ENCODE assay signal across 14 mouse cellular contexts in genomic region chr16:79176832-79177243, GRCm38 (mm10).
DNase-seq lines count a peak whose midpoint lies in the region; ATAC-seq and TF ChIP-seq lines count a peak whose summit lies in the region.
"Had no signal": no experiment of that assay in that cellular context is flagged by ENCODE, and none has a peak within 500 bp of the region (broad histone marks: within the 10 kb centered on the region; RNA-seq: fewer than 3 reads in every experiment).

No protein-coding gene starts in this region.

- H3K4me1 ChIP-seq in embryonic facial prominence, embryonic 14.5 days (ENCODE audit: control insufficient read depth, insufficient read depth, low read length) = 0 out of 2 replicates have a peak, but pooled peaks cover 5% of the 10 kb centered on the region
- H3K4me1 ChIP-seq in hindbrain, embryonic 10.5 days (replicated peaks) = peaks cover 11% of the 10 kb centered on the region
- H3K4me1 ChIP-seq in limb, embryonic 14.5 days (ENCODE audit: control insufficient read depth, insufficient read depth, low read length) = peaks cover 4% of the 10 kb centered on the region; the same call in 1 of the 2 replicates
- H3K4me1 ChIP-seq in neural tube, embryonic 14.5 days (ENCODE audit: control insufficient read depth, insufficient read depth, low read length) = 0 out of 2 replicates have a peak, but pooled peaks cover 4% of the 10 kb centered on the region
- no peaks in the 10 kb centered on the region for H3K4me1 ChIP-seq in heart, adult 2 months (ENCODE audit: control insufficient read depth, insufficient read depth, low read length)
- H3K4me1 ChIP-seq: megakaryocyte, embryonic 14.5 days had no signal

- intact Hi-C loops in heart, adult 2 months (cut with DNase I) = no loop called here
- intact Hi-C loops in left cerebral cortex, postnatal 14 days (cut with DNase I) = loop anchor here (5.0 kb wide), 1 partner anchor 1990 kb away; no protein-coding TSS in a partner anchor

- no peak overlapping the region for H3K9ac ChIP-seq in embryonic facial prominence, embryonic 14.5 days (ENCODE audit: low read depth, low read length)
- H3K9ac ChIP-seq in limb, embryonic 14.5 days (ENCODE audit: low read depth, low read length, severe bottlenecking) = no peak overlapping the region
- no peak overlapping the region for H3K9ac ChIP-seq in neural tube, embryonic 14.5 days (replicated peaks; ENCODE audit: low read depth, low read length)
- no peak overlapping the region for H3K9ac ChIP-seq in heart, adult 2 months (ENCODE audit: low read depth, low read length)

- peak overlapping the region; percentile 41 for H3K4me2 ChIP-seq in embryonic facial prominence, embryonic 14.5 days (ENCODE audit: low read depth, low read length)
- 0 out of 2 replicates have a peak overlapping the region, but pooled peaks have one; percentile 24 for H3K4me2 ChIP-seq in limb, embryonic 14.5 days (replicated peaks; ENCODE audit: low read depth, low read length, severe bottlenecking)
- H3K4me2 ChIP-seq in neural tube, embryonic 14.5 days (ENCODE audit: low read depth, low read length) = peak overlapping the region; percentile 39

- no peak overlapping the region for H3K27ac ChIP-seq in embryonic facial prominence, embryonic 14.5 days (replicated peaks; ENCODE audit: low read depth, low read length)
- peak overlapping the region; percentile 24; the same call in 1 of the 2 replicates for H3K27ac ChIP-seq in hindbrain, embryonic 10.5 days
- no peak overlapping the region for H3K27ac ChIP-seq in limb, embryonic 14.5 days (replicated peaks; ENCODE audit: low read depth, low read length)
- H3K27ac ChIP-seq in neural tube, embryonic 14.5 days (ENCODE audit: low read depth, low read length) = no peak overlapping the region; the same call in 1 of the 2 replicates
- no peak overlapping the region for H3K27ac ChIP-seq in heart, adult 2 months

- no peak overlapping the region for H3K4me3 ChIP-seq in embryonic facial prominence, embryonic 14.5 days (ENCODE audit: low read depth, low read length)
- H3K4me3 ChIP-seq in hindbrain, embryonic 10.5 days = peak overlapping the region; percentile 11; the same call in 1 of the 2 replicates
- H3K4me3 ChIP-seq in limb, embryonic 14.5 days (replicated peaks; ENCODE audit: low read length) = no peak overlapping the region
- H3K4me3 ChIP-seq in neural tube, embryonic 14.5 days (ENCODE audit: low read depth, low read length) = no peak overlapping the region
- H3K4me3 ChIP-seq in heart, adult 2 months = no peak overlapping the region
- H3K4me3 ChIP-seq: megakaryocyte, embryonic 14.5 days had no signal

- DNase-seq in embryonic facial prominence, embryonic 14.5 days (ENCODE audit: low spot score) = peak; percentile 4
- peak; percentile 7 for DNase-seq in hindbrain, embryonic 10.5 days (ENCODE audit: low spot score)
- DNase-seq in limb, embryonic 14.5 days (ENCODE audit: low spot score) = no peak
- no peak for DNase-seq in kidney, adult 8-10 months
- DNase-seq in heart, adult 2 months = no peak
- DNase-seq in left cerebral cortex, postnatal 14 days (ENCODE audit: low spot score in 2 of 2) = no peak
- DNase-seq in MN1 (ENCODE audit: low spot score) = no peak
- DNase-seq: cerebellum, adult 9-10 months; gastrocnemius, postnatal 25 days; kidney, postnatal 25 days; lung, adult 18-20 months; spleen, adult 18-20 months had no signal

- no peak for TF ChIP-seq CTCF in heart, adult 2 months (IDR thresholded peaks at IDR 0.05)

- H3K9me3 ChIP-seq in embryonic facial prominence, embryonic 14.5 days (ENCODE audit: control insufficient read depth, low read length) = no peaks in the 10 kb centered on the region
- H3K9me3 ChIP-seq in hindbrain, embryonic 10.5 days = no peaks in the 10 kb centered on the region
- no peaks in the 10 kb centered on the region for H3K9me3 ChIP-seq in limb, embryonic 14.5 days (ENCODE audit: control insufficient read depth, low read length)
- no peaks in the 10 kb centered on the region for H3K9me3 ChIP-seq in neural tube, embryonic 14.5 days (ENCODE audit: control insufficient read depth, low read length)

- H3K79me2 ChIP-seq in heart, adult 2 months (replicated peaks; ENCODE audit: control insufficient read depth, insufficient read depth, low read length) = no peaks in the 10 kb centered on the region

- TF ChIP-seq EP300 in heart, adult 2 months (IDR thresholded peaks at IDR 0.05; ENCODE audit: insufficient read depth, low read depth, low read length) = no peak

- WGBS in embryonic facial prominence, embryonic 14.5 days = 49% methylated on average over 6 of the region's 6 CpGs
- WGBS in hindbrain, embryonic 10.5 days = 64% methylated on average over 6 of the region's 6 CpGs
- 70% methylated on average over 6 of the region's 6 CpGs for WGBS in limb, embryonic 14.5 days
- 21% methylated on average over 6 of the region's 6 CpGs for WGBS in neural tube, embryonic 14.5 days
- WGBS in heart, adult 2 months = 66% methylated on average over 6 of the region's 6 CpGs

- H3K27me3 ChIP-seq in embryonic facial prominence, embryonic 14.5 days (replicated peaks; ENCODE audit: control insufficient read depth, insufficient read depth, low read length) = no peaks in the 10 kb centered on the region
- no peaks in the 10 kb centered on the region for H3K27me3 ChIP-seq in hindbrain, embryonic 10.5 days (ENCODE audit: insufficient read depth, poor library complexity, severe bottlenecking)
- no peaks in the 10 kb centered on the region for H3K27me3 ChIP-seq in limb, embryonic 14.5 days (ENCODE audit: control insufficient read depth, insufficient read depth, low read length)
- no peaks in the 10 kb centered on the region for H3K27me3 ChIP-seq in neural tube, embryonic 14.5 days (ENCODE audit: control insufficient read depth, insufficient read depth, low read length)
- H3K27me3 ChIP-seq in heart, adult 2 months (ENCODE audit: control insufficient read depth, insufficient read depth, low read length) = no peaks in the 10 kb centered on the region
- H3K27me3 ChIP-seq: megakaryocyte, embryonic 14.5 days had no signal

- ATAC-seq in embryonic facial prominence, embryonic 14.5 days (ENCODE audit: low read depth) = peak; percentile 63; the same call in 1 of the 2 replicates
- ATAC-seq in limb, embryonic 14.5 days (ENCODE audit: low FRiP score, low read depth) = no peak
- peak; percentile 55 for ATAC-seq in neural tube, embryonic 14.5 days (ENCODE audit: low read depth)

- no peaks in the 10 kb centered on the region for H3K36me3 ChIP-seq in embryonic facial prominence, embryonic 14.5 days (ENCODE audit: control insufficient read depth, insufficient read depth, low read length)
- H3K36me3 ChIP-seq in hindbrain, embryonic 10.5 days = no peaks in the 10 kb centered on the region
- no peaks in the 10 kb centered on the region for H3K36me3 ChIP-seq in limb, embryonic 14.5 days (ENCODE audit: control insufficient read depth, insufficient read depth, low read length)
- H3K36me3 ChIP-seq in neural tube, embryonic 14.5 days (ENCODE audit: control insufficient read depth, insufficient read depth, low read length) = no peaks in the 10 kb centered on the region
- H3K36me3 ChIP-seq in heart, adult 2 months (ENCODE audit: control insufficient read depth, insufficient read depth, low read length) = no peaks in the 10 kb centered on the region

- no peak for TF ChIP-seq POLR2A in limb, embryonic 14.5 days (IDR thresholded peaks at IDR 0.05; ENCODE audit: borderline replicate concordance, extremely low read depth, insufficient read depth, insufficient read length)
- no peak for TF ChIP-seq POLR2A in heart, adult 2 months (IDR thresholded peaks at IDR 0.05; ENCODE audit: insufficient read depth, low read depth, low read length)

Comparison
In these comparisons a context has a peak if more than half of its experiments do, and no peak if none do; other contexts are left out.
1. DNase-seq: peak in embryonic facial prominence, embryonic 14.5 days (single experiment) and hindbrain, embryonic 10.5 days (single experiment); none in limb, embryonic 14.5 days (single experiment), kidney, adult 8-10 months (0 of 2), heart, adult 2 months (0 of 2), left cerebral cortex, postnatal 14 days (0 of 2) and MN1 (single experiment).
2. Peak in every context shown above with its lines, with median percentiles within 50 percentile points of each other: H3K4me2 ChIP-seq.